Mouse (Mus musculus) ES-Bruce4 (cell line): ENCODE measurements at regions not wholly inside any gene's neighbourhood (a gene's known extent, or its start where the extent isn't known, plus 50 kb on each side); places are given as distances from the start of the nearest gene placed in this dataset.
A peak's percentile ranks its signal among the peaks of the same experiment; 100 is the strongest.
"Not testable (repeated sequence)": the region's sequence is repeated elsewhere in the genome, so short reads cannot be mapped to it uniquely, and the experiment has no call there.

Experiments used
- H3K27ac ChIP-seq: 2 replicates; pipeline ENCODE4 v1.5.1; 2012; ENCODE audit warnings: low read length, inconsistent platforms; ENCODE audit not compliant: insufficient read depth
- H3K27me3 ChIP-seq: 2 replicates; pipeline ENCODE4 v1.6.1; 2012; ENCODE audit warnings: mild to moderate bottlenecking, low read length, inconsistent platforms; ENCODE audit not compliant: control insufficient read depth, poor library complexity, insufficient read depth, severe bottlenecking
- H3K36me3 ChIP-seq: 2 replicates; pipeline ENCODE4 v1.6.1; 2012; ENCODE audit warnings: inconsistent platforms, mild to moderate bottlenecking, low read length, moderate library complexity; ENCODE audit not compliant: control insufficient read depth, poor library complexity, insufficient read depth, severe bottlenecking
- H3K4me1 ChIP-seq: one replicate; pipeline ENCODE4 v1.8.1; 2011; ENCODE audit warnings: low read length; ENCODE audit not compliant: control insufficient read depth, insufficient read depth
- H3K4me3 ChIP-seq: 2 replicates; pipeline ENCODE4 v1.5.1; 2011; ENCODE audit warnings: low read depth, mild to moderate bottlenecking, low read length
- H3K9ac ChIP-seq: 2 replicates; pipeline ENCODE4 v1.6.1; 2012; ENCODE audit warnings: low read depth, mild to moderate bottlenecking, inconsistent platforms; ENCODE audit not compliant: poor library complexity, severe bottlenecking
- H3K9me3 ChIP-seq: replicated peaks from 2 replicates; pipeline ENCODE4 v1.6.1; 2012; ENCODE audit warnings: mild to moderate bottlenecking, low read length, inconsistent platforms; ENCODE audit not compliant: control insufficient read depth, poor library complexity, insufficient read depth, severe bottlenecking
- CTCF ChIP-seq: IDR thresholded peaks from one replicate; pipeline ENCODE4 v1.8.1; 2011; ENCODE audit warnings: low read depth, low read length
- EP300 ChIP-seq: IDR thresholded peaks from 2 replicates; pipeline ENCODE4 v1.6.1; 2011; ENCODE audit warnings: low read depth, low read length; ENCODE audit not compliant: insufficient read depth
- POLR2A ChIP-seq: IDR thresholded peaks from one replicate; pipeline ENCODE4 v1.8.1; 2011; ENCODE audit warnings: low read length; ENCODE audit not compliant: insufficient read depth

- not testable (repeated sequence) for H3K9me3 ChIP-seq
These were observed 629.7 kb upstream of the Prmt6 start for GRCm38 (mm10) chr3:110880472-110880871.

GRCm38 (mm10) chr3:110865989-110866388 is 615.2 kb upstream of the Prmt6 start:
- Histone ChIP-seq H3K36me3 (no peaks in the 10 kb centered on the region), H3K4me3 (no peak overlapping the region), H3K27ac (no peak overlapping the region), H3K9me3 (no peaks in the 10 kb centered on the region), H3K4me1 (no peaks in the 10 kb centered on the region), H3K9ac (no peak overlapping the region), H3K27me3 (no peaks in the 10 kb centered on the region)
- TF ChIP-seq EP300 (no peak), POLR2A (no peak), CTCF (no peak)

More at GRCm38 (mm10) chr3:110880472-110880871, 629.7 kb upstream of the Prmt6 start:
- H3K27ac ChIP-seq, H3K4me1 ChIP-seq, H3K9ac ChIP-seq, H3K36me3 ChIP-seq, H3K27me3 ChIP-seq, H3K4me3 ChIP-seq: not testable (repeated sequence)

GRCm38 (mm10) chr3:110847222-110847621 is 596.4 kb upstream of the Prmt6 start:
- Histone ChIP-seq H3K27ac (peak overlapping the region; percentile 48; the same call in 1 of the 2 replicates), H3K27me3 (no peaks in the 10 kb centered on the region), H3K4me1 (no peaks in the 10 kb centered on the region), H3K9me3 (0 out of 2 replicates have a peak, but pooled peaks cover 2% of the 10 kb centered on the region), H3K36me3 (no peaks in the 10 kb centered on the region), H3K4me3 (no peak overlapping the region), H3K9ac (no peak overlapping the region)
- TF ChIP-seq POLR2A (no peak), EP300 (0 out of 2 replicates have a peak, but pooled peaks have one; percentile 10)

- no peak overlapping the region for H3K4me3 ChIP-seq
- no peaks in the 10 kb centered on the region for H3K4me1 ChIP-seq
- H3K36me3 ChIP-seq: no peaks in the 10 kb centered on the region
- H3K27me3 ChIP-seq: no peaks in the 10 kb centered on the region
- no peak overlapping the region for H3K9ac ChIP-seq
- H3K9me3 ChIP-seq: no peaks in the 10 kb centered on the region
- H3K27ac ChIP-seq: no peak overlapping the region
- TF ChIP-seq POLR2A (no peak), CTCF (no peak), EP300 (no peak)
These were observed 570.1 kb upstream of the Prmt6 start for GRCm38 (mm10) chr3:110820709-110821401.

GRCm38 (mm10) chr3:110789009-110789586 is 538.3 kb upstream of the Prmt6 start:
- Histone ChIP-seq H3K36me3 (no peaks in the 10 kb centered on the region), H3K27me3 (no peaks in the 10 kb centered on the region; the same call in 1 of the 2 replicates), H3K4me1 (no peaks in the 10 kb centered on the region), H3K9ac (no peak overlapping the region), H3K27ac (no peak overlapping the region), H3K9me3 (no peaks in the 10 kb centered on the region), H3K4me3 (no peak overlapping the region)
- TF ChIP-seq POLR2A: no peak
- TF ChIP-seq CTCF: no peak
- no peak for TF ChIP-seq EP300

GRCm38 (mm10) chr3:110755266-110755665 is 504.5 kb upstream of the Prmt6 start:
- Histone ChIP-seq H3K4me1 (no peaks in the 10 kb centered on the region), H3K27ac (no peak overlapping the region), H3K36me3 (no peaks in the 10 kb centered on the region), H3K4me3 (no peak overlapping the region), H3K27me3 (no peaks in the 10 kb centered on the region), H3K9me3 (no peaks in the 10 kb centered on the region), H3K9ac (no peak overlapping the region)
- TF ChIP-seq EP300 (no peak), POLR2A (no peak), CTCF (no peak)
